In the genomic region with DNA sequence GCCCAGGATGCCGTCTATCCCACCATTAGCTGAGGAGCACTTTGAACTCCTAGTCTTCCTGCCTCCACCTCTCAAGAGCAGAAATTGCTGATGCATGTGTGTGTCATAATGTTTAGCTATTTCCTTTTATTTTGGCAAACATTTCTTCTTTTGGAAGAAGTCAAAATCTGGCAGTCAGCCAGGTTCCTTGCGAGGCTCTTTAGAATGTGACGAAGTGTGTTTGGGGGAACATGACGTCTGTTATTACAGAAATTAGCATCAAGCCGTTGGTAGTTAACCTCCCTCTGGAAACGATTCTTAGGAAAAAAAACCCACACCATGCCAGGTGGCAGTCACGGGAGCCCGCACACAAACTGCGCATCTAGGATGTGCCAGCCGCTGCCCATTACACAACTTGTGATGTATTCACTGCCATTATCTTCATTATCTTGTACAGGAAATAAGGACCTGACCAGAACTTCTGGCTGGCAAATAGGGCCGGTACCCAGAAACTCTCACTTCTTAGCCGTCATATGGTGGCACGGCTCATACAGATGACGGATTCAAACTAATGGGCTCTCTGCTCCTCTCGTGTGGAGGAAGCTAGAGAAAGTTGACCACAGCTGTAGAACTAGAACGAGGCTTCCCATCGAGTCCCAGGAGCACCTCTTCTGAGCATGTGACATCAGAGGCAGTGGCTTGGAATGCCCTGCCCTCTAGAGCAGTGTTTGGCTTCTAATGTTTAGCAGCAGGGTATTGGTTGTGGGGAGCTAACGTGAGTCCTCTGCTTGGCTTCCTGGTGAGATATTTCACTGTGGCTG, we compare ENCODE assay signal across 10 mouse cellular contexts.
DNase-seq lines count a peak whose midpoint lies in the region; ATAC-seq and TF ChIP-seq lines count a peak whose summit lies in the region.
"Had no signal": no experiment of that assay in that cellular context is flagged by ENCODE, and none has a peak within 500 bp of the region (broad histone marks: within the 10 kb centered on the region; RNA-seq: fewer than 3 reads in every experiment).

No protein-coding gene starts in this region.

- no peaks in the 10 kb centered on the region for H3K79me2 ChIP-seq in liver, adult 2 months (ENCODE audit: control insufficient read depth, insufficient read depth, low read length)

- H3K9me3 ChIP-seq in liver, embryonic 11.5 days (ENCODE audit: control insufficient read depth, low read length) = no peaks in the 10 kb centered on the region
- H3K9me3 ChIP-seq in kidney, embryonic 16.5 days (ENCODE audit: low read length) = peaks cover 3% of the 10 kb centered on the region; the same call in 1 of the 2 replicates
- no peaks in the 10 kb centered on the region for H3K9me3 ChIP-seq in neural tube, embryonic 15.5 days (replicated peaks)
- H3K9me3 ChIP-seq: hindbrain, embryonic 15.5 days had no signal

- ATAC-seq in liver, embryonic 11.5 days (replicated peaks; ENCODE audit: low FRiP score) = no peak
- ATAC-seq in kidney, embryonic 16.5 days (ENCODE audit: low FRiP score, low TSS enrichment) = no peak
- ATAC-seq in neural tube, embryonic 15.5 days (ENCODE audit: low FRiP score) = no peak

- H3K4me1 ChIP-seq in liver, adult 2 months (ENCODE audit: control insufficient read depth, insufficient read depth, low read length) = no peaks in the 10 kb centered on the region
- peaks cover 12% of the 10 kb centered on the region for H3K4me1 ChIP-seq in liver, embryonic 11.5 days (replicated peaks; ENCODE audit: control insufficient read depth, insufficient read depth, low read length)
- peaks cover 36% of the 10 kb centered on the region for H3K4me1 ChIP-seq in kidney, embryonic 16.5 days (ENCODE audit: insufficient read depth, low read length)
- H3K4me1 ChIP-seq in neural tube, embryonic 15.5 days = peaks cover 17% of the 10 kb centered on the region
- H3K4me1 ChIP-seq: hindbrain, embryonic 15.5 days had no signal

- TF ChIP-seq POLR2A in liver, adult 2 months (IDR thresholded peaks at IDR 0.05; ENCODE audit: extremely low read depth, insufficient read depth, low read length) = no peak

- H3K9ac ChIP-seq in liver, adult 2 months (ENCODE audit: low read depth, low read length) = no peak overlapping the region
- H3K9ac ChIP-seq in liver, embryonic 11.5 days (ENCODE audit: low read depth, low read length) = no peak overlapping the region
- no peak overlapping the region for H3K9ac ChIP-seq in kidney, embryonic 16.5 days (replicated peaks; ENCODE audit: low read length)
- no peak overlapping the region for H3K9ac ChIP-seq in neural tube, embryonic 15.5 days (replicated peaks)
- H3K9ac ChIP-seq: hindbrain, embryonic 15.5 days had no signal

- no peak overlapping the region for H3K27ac ChIP-seq in liver, adult 2 months (replicated peaks; ENCODE audit: insufficient read depth, low read depth, low read length)
- H3K27ac ChIP-seq in liver, embryonic 11.5 days (ENCODE audit: low read depth, low read length) = no peak overlapping the region
- H3K27ac ChIP-seq in kidney, embryonic 16.5 days (ENCODE audit: low read length) = peak overlapping the region; percentile 76; the same call in 1 of the 2 replicates
- no peak overlapping the region for H3K27ac ChIP-seq in neural tube, embryonic 15.5 days (replicated peaks)
- H3K27ac ChIP-seq: hindbrain, embryonic 15.5 days had no signal

- no peaks in the 10 kb centered on the region; the same call in 1 of the 2 replicates for H3K27me3 ChIP-seq in liver, adult 2 months (ENCODE audit: control insufficient read depth, insufficient read depth, low read length)
- H3K27me3 ChIP-seq in liver, embryonic 11.5 days (replicated peaks; ENCODE audit: control insufficient read depth, insufficient read depth, low read length) = no peaks in the 10 kb centered on the region
- H3K27me3 ChIP-seq in kidney, embryonic 16.5 days (ENCODE audit: insufficient read depth, low read length) = no peaks in the 10 kb centered on the region
- no peaks in the 10 kb centered on the region for H3K27me3 ChIP-seq in splenic B cell, adult 2 months (ENCODE audit: control insufficient read depth, insufficient read depth, low read length, poor library complexity, severe bottlenecking)
- no peaks in the 10 kb centered on the region for H3K27me3 ChIP-seq in neural tube, embryonic 15.5 days (replicated peaks)
- H3K27me3 ChIP-seq: hindbrain, embryonic 15.5 days had no signal

- H3K36me3 ChIP-seq in liver, adult 2 months (ENCODE audit: control insufficient read depth, insufficient read depth, low read length) = no peaks in the 10 kb centered on the region
- H3K36me3 ChIP-seq in liver, embryonic 11.5 days (ENCODE audit: control insufficient read depth, insufficient read depth, low read length) = no peaks in the 10 kb centered on the region
- H3K36me3 ChIP-seq in kidney, embryonic 16.5 days (ENCODE audit: insufficient read depth, low read length) = peaks cover 9% of the 10 kb centered on the region; the same call in 1 of the 2 replicates
- H3K36me3 ChIP-seq in splenic B cell, adult 2 months (ENCODE audit: control insufficient read depth, insufficient read depth, low read length, poor library complexity, severe bottlenecking) = no peaks in the 10 kb centered on the region
- no peaks in the 10 kb centered on the region for H3K36me3 ChIP-seq in neural tube, embryonic 15.5 days
- H3K36me3 ChIP-seq: hindbrain, embryonic 15.5 days had no signal

- peak; percentile 29 for DNase-seq in adrenal gland, postnatal 10 days
- DNase-seq in adrenal gland, adult 8-10 months = no peak
- peak; percentile 42 for DNase-seq in liver, adult 2 months (ENCODE audit: extremely low read depth, low read depth, low spot score)
- no peak for DNase-seq in liver, embryonic 11.5 days (ENCODE audit: low spot score)
- DNase-seq in splenic B cell, adult 2 months (ENCODE audit: low read depth, low spot score) = peak; percentile 75
- no peak for DNase-seq in embryo, embryonic 10.5 days (ENCODE audit: low spot score)
- DNase-seq: adrenal gland, postnatal 25 days had no signal

- no peak overlapping the region for H3K4me2 ChIP-seq in liver, embryonic 11.5 days
- 0 out of 2 replicates have a peak overlapping the region, but pooled peaks have one; percentile 21 for H3K4me2 ChIP-seq in kidney, embryonic 16.5 days (replicated peaks; ENCODE audit: low read depth, low read length)
- no peak overlapping the region for H3K4me2 ChIP-seq in neural tube, embryonic 15.5 days
- H3K4me2 ChIP-seq: hindbrain, embryonic 15.5 days had no signal

- TF ChIP-seq CTCF in liver, adult 2 months (IDR thresholded peaks at IDR 0.05; ENCODE audit: low read depth, low read length) = no peak

- no peak overlapping the region for H3K4me3 ChIP-seq in liver, adult 2 months (ENCODE audit: insufficient read depth, low read depth, low read length)
- H3K4me3 ChIP-seq in liver, embryonic 11.5 days (ENCODE audit: low read depth, low read length) = no peak overlapping the region
- H3K4me3 ChIP-seq in kidney, embryonic 16.5 days (ENCODE audit: low read length) = no peak overlapping the region
- H3K4me3 ChIP-seq in neural tube, embryonic 15.5 days (replicated peaks) = no peak overlapping the region
- H3K4me3 ChIP-seq: hindbrain, embryonic 15.5 days had no signal

- WGBS in liver, adult 2 months = 64% methylated on average over 18 of the region's 18 CpGs
- 72% methylated on average over 18 of the region's 18 CpGs for WGBS in liver, embryonic 11.5 days
- WGBS in kidney, embryonic 16.5 days = 56% methylated on average over 18 of the region's 18 CpGs
- 58% methylated on average over 18 of the region's 18 CpGs for WGBS in neural tube, embryonic 15.5 days

Comparison
In these comparisons a context has a peak if more than half of its experiments do, and no peak if none do; other contexts are left out.
1. DNase-seq: peak in adrenal gland, postnatal 10 days (single experiment), liver, adult 2 months (single experiment) and splenic B cell, adult 2 months (single experiment); none in adrenal gland, adult 8-10 months (single experiment), liver, embryonic 11.5 days (single experiment) and embryo, embryonic 10.5 days (single experiment).